Mouse (Mus musculus) myocyte (in vitro differentiated cells): ENCODE data around the gene Cacng5.

ENCODE experiments used
- MYOD1 ChIP-seq, 3 experiments: IDR thresholded peaks; one replicate each; pipeline ENCODE4 v1.6.1; 2011; ENCODE audit warnings: control low read depth in 2 of 3, low read depth in 2 of 3, mild to moderate bottlenecking in 2 of 3, moderate library complexity in 1 of 3; ENCODE audit not compliant: insufficient read length in 2 of 3, control insufficient read depth in 1 of 3
- POLR2A ChIP-seq: IDR thresholded peaks from one replicate; pipeline ENCODE4 v1.6.1; 2011; ENCODE audit warnings: low read depth, mild to moderate bottlenecking, control low read depth, moderate library complexity; ENCODE audit not compliant: insufficient read length
- POLR2AphosphoS2 ChIP-seq: IDR thresholded peaks from one replicate; pipeline ENCODE4 v1.6.1; 2011; ENCODE audit warnings: low read depth, control low read depth; ENCODE audit not compliant: insufficient read length
- REST ChIP-seq: IDR thresholded peaks from one replicate; pipeline ENCODE4 v1.6.1; 2011; ENCODE audit warnings: mild to moderate bottlenecking, control low read depth, moderate library complexity; ENCODE audit not compliant: insufficient read depth, insufficient read length
- TCF12 ChIP-seq: IDR thresholded peaks from one replicate; pipeline ENCODE4 v1.6.1; 2011; ENCODE audit warnings: mild to moderate bottlenecking, control low read depth; ENCODE audit not compliant: poor library complexity, insufficient read depth, severe bottlenecking

DNA sequence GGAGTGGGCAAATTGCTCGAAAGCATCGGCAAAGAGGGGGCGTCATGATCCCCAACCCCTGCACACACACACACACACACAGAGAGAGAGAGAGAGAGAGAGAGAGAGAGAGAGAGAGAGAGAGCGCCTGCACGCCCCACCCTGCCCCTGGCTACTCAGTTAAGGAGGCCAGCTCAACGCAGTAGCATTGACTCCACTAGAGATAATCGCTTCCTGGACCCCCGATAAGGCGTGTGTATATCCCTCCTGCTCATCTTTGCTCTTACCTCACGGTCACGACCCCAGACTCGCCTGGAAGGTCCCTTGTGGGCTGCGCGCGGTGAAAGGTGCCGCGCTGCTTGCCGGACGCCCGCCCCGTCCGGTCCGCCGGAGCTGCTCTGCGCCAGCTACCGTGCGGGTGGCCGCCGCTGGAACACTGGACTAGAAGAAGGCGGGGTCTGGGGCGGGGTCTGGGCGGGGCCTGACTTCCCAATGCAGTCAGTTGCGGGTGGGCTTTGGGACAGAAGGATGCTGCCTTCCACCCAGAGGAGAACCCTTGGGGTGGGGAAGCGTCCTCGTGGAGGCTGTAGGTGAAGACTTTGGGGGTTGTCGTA, at the start of gene Cacng5:
- TF ChIP-seq REST (no peak), POLR2AphosphoS2 (no peak), MYOD1 (IDR thresholded peaks at IDR 0.05; ENCODE audit: control insufficient read depth in 1 of 3, insufficient read length in 2 of 3, low read depth in 2 of 3) (no peak), TCF12 (no peak), POLR2A (no peak)
